Mouse (Mus musculus): ENCODE results near the gene Rrm2.

Gene Rrm2

GRCm38 (mm10) chr12:24705502-24706263 is 2.4 kb upstream of the Rrm2 start:
- DNase-seq (ENCODE audit: low read depth) = no peak

GRCm38 (mm10) chr12:24706764-24707479 is 1.1 kb upstream of the Rrm2 start:
- peak; percentile 75 for DNase-seq (ENCODE audit: low read depth)

- DNase-seq (ENCODE audit: low read depth) = peak; percentile 43
These were observed 600 bp upstream of the Rrm2 start for GRCm38 (mm10) chr12:24707480-24707802.

- DNase-seq (ENCODE audit: low read depth) = no peak
These were observed 780 bp downstream of the Rrm2 start for GRCm38 (mm10) chr12:24708824-24709218.

- DNase-seq (ENCODE audit: low read depth) = peak; percentile 31
These were observed 1.4 kb downstream of the Rrm2 start for GRCm38 (mm10) chr12:24709409-24709808.

GRCm38 (mm10) chr12:24709831-24710508 is 1.9 kb downstream of the Rrm2 start:
- peak; percentile 89 for DNase-seq (ENCODE audit: low read depth)

GRCm38 (mm10) chr12:24710672-24711071 is 2.6 kb downstream of the Rrm2 start:
- peak; percentile 45 for DNase-seq (ENCODE audit: low read depth)

GRCm38 (mm10) chr12:24712396-24712795 is 4.4 kb downstream of the Rrm2 start:
- no peak for DNase-seq (ENCODE audit: low read depth)

GRCm38 (mm10) chr12:24714579-24715255 is 6.7 kb downstream of the Rrm2 start:
- no peak for DNase-seq (ENCODE audit: low read depth)

GRCm38 (mm10) chr12:24715268-24715896 is 7.3 kb downstream of the Rrm2 start:
- DNase-seq (ENCODE audit: low read depth) = no peak

- DNase-seq (ENCODE audit: low read depth) = no peak
These were observed 8.8 kb downstream of the Rrm2 start for GRCm38 (mm10) chr12:24716721-24717301.

- no peak for DNase-seq (ENCODE audit: low read depth)
These were observed 15.4 kb downstream of the Rrm2 start for GRCm38 (mm10) chr12:24723434-24723833.

- DNase-seq (ENCODE audit: low read depth) = no peak
These were observed 15.8 kb downstream of the Rrm2 start for GRCm38 (mm10) chr12:24723859-24724258.

- no peak for DNase-seq (ENCODE audit: low read depth)
These were observed 16.3 kb downstream of the Rrm2 start for GRCm38 (mm10) chr12:24724369-24724768.

GRCm38 (mm10) chr12:24734828-24735394 is 26.9 kb downstream of the Rrm2 start:
- DNase-seq (ENCODE audit: low read depth) = no peak

GRCm38 (mm10) chr12:24736956-24737355 is 28.9 kb downstream of the Rrm2 start:
- no peak for DNase-seq (ENCODE audit: low read depth)

- no peak for DNase-seq (ENCODE audit: low read depth)
These were observed 31.9 kb downstream of the Rrm2 start for GRCm38 (mm10) chr12:24739963-24740362.

- DNase-seq (ENCODE audit: low read depth) = peak; percentile 51
These were observed 33.5 kb downstream of the Rrm2 start for GRCm38 (mm10) chr12:24741535-24741934.

GRCm38 (mm10) chr12:24744309-24744708 is 36.3 kb downstream of the Rrm2 start:
- DNase-seq (ENCODE audit: low read depth) = no peak

GRCm38 (mm10) chr12:24746579-24747296 is 38.7 kb downstream of the Rrm2 start:
- DNase-seq (ENCODE audit: low read depth) = no peak

- no peak for DNase-seq (ENCODE audit: low read depth)
These were observed 39.3 kb downstream of the Rrm2 start for GRCm38 (mm10) chr12:24747297-24747696.
